Mouse (Mus musculus) lung, postnatal 0 days (tissue): ENCODE data around the gene Mymk.

Experiments used
- CTCF ChIP-seq: IDR thresholded peaks from 2 replicates; pipeline ENCODE4 v1.5.1; 2016; ENCODE audit warnings: antibody characterized with exemption, mild to moderate bottlenecking
- EP300 ChIP-seq: IDR thresholded peaks from 2 replicates; pipeline ENCODE4 v1.6.1; 2016; ENCODE audit warnings: antibody characterized with exemption, mild to moderate bottlenecking, control low read depth

DNA sequence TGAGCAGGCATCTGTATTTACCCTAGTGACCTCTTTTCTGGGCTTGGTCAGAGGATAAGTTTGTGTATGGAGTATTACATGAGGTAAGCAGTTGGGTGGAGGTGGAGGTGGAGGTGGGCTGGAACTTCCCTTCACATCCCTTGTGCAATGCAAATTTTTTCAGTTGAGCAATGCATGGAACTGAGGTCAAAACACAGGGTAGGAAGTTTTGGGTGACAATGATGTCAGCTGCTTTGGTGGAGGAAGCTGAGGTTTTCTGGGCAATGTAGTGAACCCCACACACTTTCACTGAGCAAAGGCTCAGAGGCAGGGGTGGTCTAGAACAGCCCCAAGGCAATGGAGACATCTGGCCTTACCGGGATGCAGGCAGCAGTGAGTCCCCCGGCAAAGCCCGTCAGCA lies 46.4 kb downstream of the Mymk start:
- TF ChIP-seq EP300 (no peak), CTCF (no peak)
